Mouse (Mus musculus) natural killer cell, adult 2 months (primary cell): ENCODE data around the gene Gm4924.

Experiments used
- DNase-seq, 2 experiments: peaks; one replicate each; pipeline ENCODE4 v3.0.0; 2022; ENCODE audit warnings: low spot score in 2 of 2

The Gm4924 gene

DNA sequence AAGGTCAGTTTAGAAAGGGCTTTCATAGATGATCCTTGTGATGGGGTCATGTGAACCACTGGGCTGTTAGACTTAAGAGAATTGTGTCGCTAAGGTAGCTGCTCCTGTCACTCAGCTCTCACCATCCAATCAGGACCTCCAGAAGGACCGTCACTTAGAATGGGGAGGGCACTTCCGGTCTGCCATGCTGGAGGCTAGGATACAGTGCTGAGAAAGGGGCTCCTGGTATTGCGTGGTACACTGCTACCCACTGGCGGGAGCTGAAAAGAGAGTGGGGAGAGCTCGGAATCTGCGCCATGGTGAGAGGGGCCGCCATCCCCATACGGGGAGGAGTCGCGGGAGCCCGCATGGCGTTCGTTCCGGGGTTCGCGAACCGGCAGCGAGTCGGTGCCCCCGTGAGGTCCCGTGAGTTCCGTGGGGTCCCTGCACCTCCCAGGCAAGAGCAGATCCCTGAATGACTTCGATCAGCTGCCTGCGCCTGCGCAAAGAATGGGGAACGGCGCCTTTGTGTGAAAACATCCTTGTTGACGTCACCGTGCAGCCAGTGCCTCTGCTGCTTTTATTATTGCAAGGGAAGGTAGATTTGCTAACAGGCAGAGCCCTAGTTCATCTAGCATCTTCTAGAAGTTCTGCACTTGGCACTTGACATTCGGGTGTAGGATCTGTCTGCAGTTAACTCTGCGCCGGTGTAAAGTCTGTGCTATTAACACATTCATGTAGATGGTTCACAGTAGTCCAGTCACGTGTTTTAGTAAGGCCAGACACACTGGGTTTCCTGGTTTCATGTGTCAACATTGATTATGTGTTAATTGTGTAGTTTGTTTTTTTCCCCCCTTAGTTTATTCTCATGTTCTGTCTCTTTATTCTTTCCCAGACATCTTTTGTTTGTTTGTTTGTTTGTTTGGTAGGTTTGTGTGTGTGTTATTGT is at the start of gene Gm4924:
TSS of gene Gm4924 (plus strand) at position 173 of the 928 bp plus-strand sequence.
- DNase-seq: peak; percentile 72 to 85

DNA sequence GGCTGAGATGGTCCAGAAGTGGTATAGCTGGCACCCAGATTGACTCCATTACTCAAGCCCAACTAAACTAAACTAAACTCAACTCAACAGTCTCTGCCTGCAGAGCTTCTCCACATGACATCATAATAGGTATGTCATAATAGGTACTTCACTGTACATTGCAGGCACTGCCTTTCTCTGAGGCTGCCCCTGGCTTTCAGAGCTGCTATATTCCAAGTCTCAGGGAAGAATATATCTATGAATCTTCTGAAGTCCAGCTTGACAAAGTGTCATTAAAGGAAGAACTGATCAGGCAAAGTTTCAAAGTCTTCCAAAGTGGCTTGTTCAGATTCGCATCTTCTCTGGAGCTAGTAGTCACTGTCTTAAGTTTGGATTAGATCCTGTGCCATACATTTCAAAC is 37.6 kb upstream of the Gm4924 start, which contains the start of gene 4932415D10Rik:
TSS of gene 4932415D10Rik (minus strand) at position 101 of the 400 bp plus-strand sequence.
- DNase-seq: no peak

DNA sequence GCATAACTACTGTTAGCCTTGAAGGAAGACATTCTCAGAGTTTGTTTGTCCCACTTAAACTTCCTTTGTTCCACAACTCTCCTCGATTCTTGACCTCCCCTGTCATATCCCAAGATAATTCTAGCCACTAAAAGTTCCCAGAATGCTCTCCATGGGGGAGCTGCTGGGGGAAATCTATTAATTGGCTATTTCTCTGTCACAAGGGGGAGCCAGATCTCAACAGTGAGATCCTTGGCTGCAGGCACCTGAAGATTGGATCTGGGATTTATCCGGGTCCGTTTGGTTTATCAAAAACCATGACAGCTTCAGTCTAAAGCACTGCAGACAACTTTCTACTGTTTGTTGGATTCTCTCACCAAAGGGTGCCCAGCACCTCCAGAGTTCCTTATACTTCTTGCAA is 33.9 kb upstream of the Gm4924 start:
- DNase-seq: no peak

DNA sequence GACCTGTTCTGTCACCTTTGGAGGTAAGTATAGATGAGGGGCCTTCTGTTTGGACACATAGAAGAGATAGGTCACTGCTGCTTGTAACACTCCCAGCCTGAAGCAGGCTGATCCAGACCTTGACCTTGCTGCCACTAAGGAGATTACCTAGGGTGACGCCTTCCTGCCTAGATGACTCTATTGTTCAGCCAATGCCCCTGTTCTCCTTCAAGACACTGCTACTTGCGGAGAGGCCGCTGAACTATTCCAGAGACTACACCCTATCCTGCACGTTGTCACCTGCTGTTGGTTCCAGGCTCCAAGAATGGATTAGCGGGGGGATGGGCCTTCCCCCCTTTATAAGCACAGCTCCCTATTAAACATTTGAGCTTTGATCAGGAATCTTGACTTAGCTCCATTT is 24.2 kb upstream of the Gm4924 start:
- DNase-seq: no peak

DNA sequence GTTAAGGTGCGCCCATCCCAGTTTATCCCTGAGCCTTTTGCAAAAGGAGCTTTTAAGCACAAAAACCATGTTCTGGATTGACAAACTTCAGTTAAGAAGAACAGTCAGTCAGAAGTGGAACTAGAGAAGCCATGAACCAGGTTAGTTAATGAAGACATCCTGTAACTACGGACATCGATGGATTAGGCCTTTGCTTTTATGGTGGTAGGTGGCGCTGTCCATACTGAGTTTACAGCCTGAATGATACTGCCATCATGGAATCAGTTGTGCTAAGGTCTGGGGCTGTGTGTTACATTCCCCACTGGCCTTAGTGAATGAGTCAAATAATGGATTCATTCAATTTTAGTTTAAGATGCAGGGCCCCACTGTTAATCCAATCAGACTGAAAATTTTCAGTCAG is 1.3 kb downstream of the Gm4924 start:
- no peak for DNase-seq

DNA sequence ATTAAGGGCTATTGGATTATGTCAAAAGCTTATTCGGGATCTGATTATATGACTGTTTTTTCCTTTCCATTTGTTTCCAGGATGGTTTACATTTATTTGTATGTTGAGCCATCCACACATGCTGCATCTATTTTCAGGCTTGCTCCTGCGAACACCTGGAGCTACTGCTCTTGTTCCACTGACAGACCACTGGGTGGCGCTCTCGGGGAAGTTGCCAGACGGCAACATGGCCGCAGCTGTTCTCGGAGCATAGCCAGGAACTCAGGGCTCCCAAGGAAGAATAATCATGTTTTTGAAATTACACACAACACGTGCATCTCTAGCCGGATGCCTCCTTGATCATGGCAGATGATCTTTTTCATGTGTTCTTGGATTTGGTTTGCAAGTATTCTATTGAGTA is 7.9 kb downstream of the Gm4924 start:
- no peak for DNase-seq

DNA sequence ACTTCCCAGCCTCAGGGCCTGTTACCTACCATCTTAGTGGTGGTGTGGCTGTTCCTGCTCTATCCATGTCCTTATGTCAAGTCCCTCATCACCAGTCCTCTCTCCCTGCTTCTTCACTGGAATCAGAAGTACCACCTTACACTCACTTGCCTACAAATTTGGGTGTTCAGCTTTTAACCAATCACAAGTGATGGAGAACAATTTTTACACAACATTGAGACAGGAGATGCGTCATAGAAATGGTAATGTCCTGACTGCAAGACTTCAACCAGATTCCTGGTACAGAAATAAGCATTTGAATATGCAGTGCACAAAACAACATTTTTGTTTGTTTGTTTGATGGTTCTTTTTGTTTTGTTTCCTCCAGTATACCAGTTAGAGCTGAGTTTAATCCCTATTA is 28.9 kb downstream of the Gm4924 start:
- no peak for DNase-seq

DNA sequence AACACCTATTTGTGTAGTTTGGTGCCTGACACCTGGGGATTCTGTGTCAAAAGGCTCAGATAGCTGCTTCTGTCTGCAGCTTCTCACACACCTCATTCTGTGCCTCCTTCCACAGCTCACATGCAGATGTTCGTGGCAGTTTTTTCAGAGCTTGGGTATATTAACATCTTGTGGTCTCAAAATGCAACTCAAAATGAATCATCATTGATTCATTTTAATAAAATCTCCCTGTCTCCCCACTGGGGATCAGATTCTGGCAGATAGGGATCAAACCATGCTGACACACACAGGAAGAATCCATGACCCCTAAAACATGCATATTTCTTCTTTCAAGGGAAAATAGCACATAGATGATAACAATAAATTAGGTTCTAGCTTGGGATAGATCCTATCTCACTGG is 55.5 kb downstream of the Gm4924 start:
- DNase-seq: no peak

DNA sequence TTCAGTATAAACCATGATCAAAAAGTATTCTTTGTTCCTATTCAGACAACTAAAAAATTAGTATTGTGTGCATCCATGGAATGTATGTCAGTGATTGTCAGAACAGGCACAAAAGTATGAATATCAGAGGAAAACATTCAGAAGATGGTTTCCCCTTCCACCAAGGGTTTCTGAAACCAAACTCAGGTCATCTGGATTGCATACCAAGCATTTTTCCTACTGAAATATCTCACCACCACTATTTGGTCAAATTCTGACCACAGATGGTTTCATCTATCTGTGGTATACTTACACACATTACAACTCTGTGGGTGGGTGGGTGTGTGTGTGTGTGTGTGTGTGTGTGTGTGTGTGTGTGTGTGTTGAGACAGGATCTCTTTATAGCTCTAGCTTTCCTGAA is 69.6 kb downstream of the Gm4924 start:
- DNase-seq: no peak
